Mouse (Mus musculus) heart, postnatal 25 days (tissue): ENCODE results near the gene Myod1. TPM values are rescaled to one million over a fixed set of nuclear protein-coding genes. Genes with fewer than 3 reads are reported as not detected.

ENCODE experiments used
- DNase-seq: peaks from one replicate; pipeline ENCODE4 v3.0.0; 2022; ENCODE audit warnings: low spot score
- intact Hi-C: fragments of 180-260 bp; cut with DNase I; formaldehyde crosslinking; loops from one replicate; pipeline ENCODE4 v1.15.1; 2025
- total RNA-seq, 2 experiments: library from RNA; stranded (reverse); gene quantifications; 2 replicates each; pipeline ENCODE4 v1.2.3; 2021

Myod1 gene
- total RNA-seq = not detected

DNA sequence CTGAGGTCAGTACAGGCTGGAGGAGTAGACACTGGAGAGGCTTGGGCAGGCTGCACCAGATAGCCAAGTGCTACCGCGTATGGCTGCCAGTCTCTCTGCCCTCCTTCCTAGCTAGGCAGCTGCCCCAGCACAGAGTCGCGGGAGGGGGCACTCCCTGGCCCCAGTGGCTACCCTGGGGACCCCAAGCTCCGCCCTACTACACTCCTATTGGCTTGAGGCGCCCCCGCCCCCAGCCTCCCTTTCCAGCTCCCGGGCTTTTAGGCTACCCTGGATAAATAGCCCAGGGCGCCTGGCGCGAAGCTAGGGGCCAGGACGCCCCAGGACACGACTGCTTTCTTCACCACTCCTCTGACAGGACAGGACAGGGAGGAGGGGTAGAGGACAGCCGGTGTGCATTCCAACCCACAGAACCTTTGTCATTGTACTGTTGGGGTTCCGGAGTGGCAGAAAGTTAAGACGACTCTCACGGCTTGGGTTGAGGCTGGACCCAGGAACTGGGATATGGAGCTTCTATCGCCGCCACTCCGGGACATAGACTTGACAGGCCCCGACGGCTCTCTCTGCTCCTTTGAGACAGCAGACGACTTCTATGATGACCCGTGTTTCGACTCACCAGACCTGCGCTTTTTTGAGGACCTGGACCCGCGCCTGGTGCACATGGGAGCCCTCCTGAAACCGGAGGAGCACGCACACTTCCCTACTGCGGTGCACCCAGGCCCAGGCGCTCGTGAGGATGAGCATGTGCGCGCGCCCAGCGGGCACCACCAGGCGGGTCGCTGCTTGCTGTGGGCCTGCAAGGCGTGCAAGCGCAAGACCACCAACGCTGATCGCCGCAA is at the start of gene Myod1:
Gene Myod1, plus strand, starts transcription at position 303 of the 836 bp plus-strand sequence.
- intact Hi-C loops = no loop called here
- DNase-seq = no peak

DNA sequence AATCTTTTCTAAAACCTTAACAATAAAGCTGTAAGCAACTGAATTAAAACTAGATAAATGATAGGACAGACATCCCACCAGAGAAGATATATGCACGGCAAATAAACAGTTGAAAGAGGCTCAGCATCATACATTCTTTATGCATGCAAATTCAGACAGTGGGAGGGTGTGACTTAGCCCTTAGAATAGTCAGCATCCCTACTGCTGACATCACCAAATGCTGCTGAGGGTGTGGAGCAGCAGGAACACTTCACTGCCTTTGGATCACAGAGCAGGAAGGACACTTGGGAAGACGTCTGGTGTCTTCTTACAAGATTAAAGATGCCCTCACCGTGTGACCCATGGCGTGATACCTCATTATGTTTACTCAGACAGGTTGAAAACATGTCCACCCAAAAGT is 48.4 kb upstream of the Myod1 start:
- no peak for DNase-seq
- intact Hi-C loops = no loop called here

DNA sequence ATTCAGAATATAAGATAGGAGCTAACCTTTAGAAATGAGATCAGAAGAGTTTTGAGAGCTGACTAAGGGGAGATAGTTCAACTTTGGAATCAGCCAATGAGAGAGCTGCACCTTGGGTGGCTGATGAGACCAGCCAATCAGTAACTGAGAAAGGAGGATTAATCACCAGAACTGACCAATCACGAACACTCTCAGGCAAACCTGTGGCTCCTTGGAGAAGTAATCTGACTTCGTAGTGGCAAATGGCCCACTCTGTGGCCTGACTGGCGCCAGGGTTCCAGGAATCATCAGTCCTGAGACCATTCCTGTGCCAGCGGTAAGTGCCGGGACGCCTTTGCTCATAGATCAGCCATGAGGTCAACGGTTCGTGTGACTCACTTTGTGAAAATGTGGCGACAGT is 38.9 kb upstream of the Myod1 start:
- intact Hi-C loops = no loop called here
- no peak for DNase-seq

DNA sequence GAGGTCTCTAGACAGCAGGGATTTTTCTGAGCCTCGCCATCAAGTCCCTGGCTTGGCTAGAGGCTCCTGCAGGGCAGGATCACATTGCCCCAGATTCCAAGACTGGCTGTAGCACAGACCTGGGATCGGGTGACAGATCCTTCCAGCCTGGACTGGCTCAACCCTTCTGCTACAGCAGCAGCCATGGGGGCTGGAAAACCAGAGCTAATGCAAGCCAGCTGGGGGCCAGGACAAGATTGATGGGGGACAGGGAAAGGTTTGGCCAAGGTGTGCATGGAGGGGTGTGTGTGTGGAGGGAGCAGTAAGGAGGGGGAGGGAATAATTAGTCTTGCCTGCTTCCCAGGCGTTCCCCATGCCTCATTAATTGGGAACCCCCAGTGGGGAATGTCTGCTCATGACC is 36.5 kb upstream of the Myod1 start:
- intact Hi-C loops = no loop called here
- no peak for DNase-seq

DNA sequence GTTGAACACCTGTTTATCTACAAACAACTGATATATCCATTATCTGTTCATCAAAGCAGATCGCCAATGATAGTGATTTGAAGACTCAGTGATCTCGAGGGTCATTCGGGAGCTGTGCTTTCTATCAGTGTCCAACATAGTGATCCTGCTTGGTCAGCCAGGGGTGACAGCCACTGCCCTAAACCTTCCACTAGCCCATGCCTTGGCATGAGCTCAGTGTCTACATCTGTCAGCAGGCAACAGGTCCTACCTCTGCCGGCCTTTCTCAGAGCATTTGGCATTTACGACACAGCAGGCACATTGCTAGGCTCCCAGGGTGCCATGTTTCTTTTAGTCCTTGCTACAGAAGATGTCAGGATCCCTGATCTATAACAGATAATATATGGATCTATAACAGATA is 36.0 kb upstream of the Myod1 start:
- DNase-seq = no peak
- intact Hi-C loops = no loop called here

DNA sequence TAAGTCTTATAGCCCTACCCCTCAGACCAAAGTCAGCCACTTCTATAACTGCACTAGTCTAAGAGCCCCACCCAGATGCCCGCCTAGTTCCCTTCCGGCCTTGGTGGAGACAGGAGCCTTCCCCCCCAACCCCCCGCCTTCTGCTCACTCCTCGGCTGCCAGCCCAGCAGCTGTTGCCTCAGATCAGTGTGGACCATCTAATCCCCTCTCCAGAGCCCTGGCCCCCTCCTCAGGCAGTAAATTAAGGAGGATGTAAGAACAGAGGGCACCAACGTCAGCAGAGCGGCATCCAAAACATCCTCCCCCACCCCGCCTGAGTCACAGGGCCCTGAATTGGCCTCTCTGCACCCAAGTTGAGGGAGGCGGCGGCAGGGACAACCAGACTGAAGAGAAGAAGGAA is 34.8 kb upstream of the Myod1 start:
- intact Hi-C loops = no loop called here

DNA sequence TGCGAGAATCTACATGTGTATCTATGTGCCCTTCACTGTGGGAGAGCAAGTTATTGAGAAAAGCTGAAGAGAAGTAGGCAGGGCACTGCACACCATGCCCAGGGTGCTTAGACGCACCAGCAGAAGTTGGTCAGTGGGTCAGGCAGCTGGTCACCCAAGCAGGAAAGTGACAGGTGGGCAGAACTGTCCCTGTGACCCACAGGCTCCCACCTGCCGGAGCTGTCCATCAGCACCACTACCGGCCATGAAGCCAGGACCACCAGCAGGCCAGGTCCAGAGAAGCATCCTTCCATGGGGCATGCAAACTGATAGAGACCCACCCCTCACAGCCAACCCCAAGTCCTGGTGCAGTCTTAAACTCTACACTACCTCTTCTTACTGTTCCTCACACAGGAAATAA is 28.6 kb upstream of the Myod1 start:
- intact Hi-C loops = no loop called here
- DNase-seq = no peak

More for the DNA sequence above, 34.8 kb upstream of the Myod1 start:
- no peak for DNase-seq

DNA sequence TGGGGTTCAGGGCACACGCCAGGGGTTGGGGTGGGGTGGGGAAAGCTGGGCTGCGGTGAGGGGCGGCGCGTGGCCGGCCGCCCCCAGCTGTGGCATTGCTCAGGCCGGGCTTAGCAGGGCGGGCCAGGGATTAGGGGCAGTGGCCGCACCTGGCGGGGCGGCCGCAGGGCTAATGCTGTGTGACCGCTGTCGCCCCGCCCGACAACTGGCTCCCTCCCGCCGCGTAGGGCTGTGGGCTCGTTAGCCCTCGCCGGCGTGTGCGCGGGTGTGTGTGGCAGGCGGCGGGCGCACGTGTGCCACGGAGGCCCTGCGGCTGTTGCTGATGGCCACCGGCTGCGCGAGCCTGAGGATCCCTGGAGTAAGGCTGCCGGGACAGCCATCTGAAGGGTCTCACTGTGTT is 27.5 kb upstream of the Myod1 start:
- no peak for DNase-seq
- intact Hi-C loops = no loop called here

DNA sequence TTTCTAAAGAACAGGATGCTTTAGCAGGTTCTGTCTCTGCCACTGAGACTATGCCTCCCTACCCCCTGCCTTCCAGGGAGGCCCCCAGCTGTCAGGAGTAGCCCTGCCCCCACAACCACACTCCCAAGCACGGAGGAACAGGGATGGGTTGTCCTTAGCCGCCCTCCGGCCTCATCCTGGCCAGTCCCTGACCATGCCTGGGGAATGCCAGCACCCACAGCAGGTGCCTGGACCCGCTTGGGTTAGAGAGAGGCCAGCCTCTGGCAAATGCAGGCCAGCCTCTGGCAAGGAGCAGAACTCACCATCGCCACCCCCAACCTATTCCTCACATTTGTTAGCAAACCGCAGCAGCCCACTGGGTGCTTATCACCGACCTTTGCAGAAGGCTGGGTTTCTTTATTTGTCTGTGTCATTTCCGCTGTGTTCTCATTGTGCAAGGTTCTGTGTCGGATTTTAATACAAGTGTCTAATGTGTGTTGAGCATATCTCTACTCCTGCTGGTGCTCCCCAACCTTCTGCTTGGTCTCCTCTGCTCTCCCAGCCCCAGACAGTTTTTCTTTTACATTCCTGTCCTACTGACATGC is 26.1 kb upstream of the Myod1 start:
- intact Hi-C loops = no loop called here
- DNase-seq = no peak

DNA sequence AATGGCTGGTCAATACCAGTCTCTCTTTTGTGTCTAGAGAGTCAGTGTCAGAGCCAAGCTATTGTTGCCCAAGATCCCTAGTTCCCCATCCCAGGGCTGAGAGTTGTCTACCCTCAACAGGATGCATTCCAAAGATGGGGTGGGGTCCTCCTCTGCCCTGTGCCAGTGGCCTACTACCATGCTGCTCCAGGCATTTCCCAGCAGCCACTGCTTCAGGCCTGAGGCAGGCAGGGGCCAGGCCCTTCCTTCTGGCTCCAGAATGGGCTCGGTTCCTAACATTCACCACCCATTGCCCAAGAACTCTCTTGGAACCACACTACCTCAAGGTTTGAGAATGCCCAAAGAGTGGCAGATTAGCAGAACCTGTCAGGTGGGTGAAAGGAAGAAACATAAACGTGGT is 23.5 kb upstream of the Myod1 start:
- no peak for DNase-seq
- intact Hi-C loops = no loop called here

DNA sequence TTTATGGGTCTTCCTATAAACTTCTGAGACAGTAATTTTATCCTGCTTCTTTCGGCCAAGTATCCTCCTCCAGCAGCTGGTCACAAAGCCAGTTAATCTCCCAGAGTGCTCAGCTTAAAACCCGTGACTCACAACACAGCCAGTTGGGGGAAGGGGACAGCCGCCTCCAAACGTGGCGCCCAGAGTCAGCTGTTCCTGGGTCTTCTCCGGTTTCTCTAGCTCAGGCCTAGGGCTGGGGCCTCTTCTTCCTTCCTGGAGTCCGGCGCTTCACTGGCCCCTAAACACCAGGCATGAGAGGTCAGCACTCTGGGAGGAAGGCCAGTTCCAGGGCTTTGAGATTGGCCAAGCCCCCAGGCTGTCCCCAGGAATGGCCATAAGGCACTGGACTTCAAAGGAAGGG is 23.1 kb upstream of the Myod1 start:
- intact Hi-C loops = no loop called here
- no peak for DNase-seq

DNA sequence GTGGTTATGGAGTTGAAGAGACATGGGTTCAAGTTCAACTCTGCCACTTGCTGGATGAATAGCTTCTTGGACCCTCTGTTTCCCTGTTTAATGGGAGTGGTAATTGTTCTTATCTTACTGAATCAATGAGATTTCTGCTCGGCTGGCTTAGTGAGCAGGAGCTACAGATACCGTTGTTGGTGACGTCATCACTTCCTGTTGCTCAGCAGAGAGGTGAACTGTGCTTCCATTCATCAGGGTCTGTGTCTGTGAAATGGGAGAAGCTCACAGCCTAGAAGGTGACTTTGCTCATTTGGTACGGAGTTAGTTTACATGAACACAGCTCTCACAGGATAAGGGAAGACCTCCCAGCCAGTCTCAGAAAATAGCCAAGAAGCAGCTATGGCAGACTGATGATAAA is 22.4 kb upstream of the Myod1 start:
- intact Hi-C loops = no loop called here
- no peak for DNase-seq

DNA sequence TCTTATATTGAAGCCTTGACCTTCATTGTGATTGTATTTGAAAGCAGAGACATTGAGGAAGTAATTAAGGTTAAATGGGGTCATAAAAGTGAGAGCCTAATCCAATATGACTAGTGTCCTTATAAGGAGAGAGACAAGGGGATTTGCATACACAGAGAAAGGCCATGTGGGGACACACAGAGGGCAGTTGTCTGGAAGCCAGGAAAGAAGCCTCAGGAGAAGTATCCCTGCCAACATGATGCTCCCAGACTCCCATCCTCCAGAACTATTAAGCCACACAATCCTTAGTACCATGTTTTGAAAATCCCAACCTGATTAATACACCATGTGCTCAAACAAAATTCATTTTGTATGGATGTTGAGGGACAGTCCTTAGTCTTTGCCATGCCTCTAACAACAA is 14.5 kb upstream of the Myod1 start:
- no peak for DNase-seq

DNA sequence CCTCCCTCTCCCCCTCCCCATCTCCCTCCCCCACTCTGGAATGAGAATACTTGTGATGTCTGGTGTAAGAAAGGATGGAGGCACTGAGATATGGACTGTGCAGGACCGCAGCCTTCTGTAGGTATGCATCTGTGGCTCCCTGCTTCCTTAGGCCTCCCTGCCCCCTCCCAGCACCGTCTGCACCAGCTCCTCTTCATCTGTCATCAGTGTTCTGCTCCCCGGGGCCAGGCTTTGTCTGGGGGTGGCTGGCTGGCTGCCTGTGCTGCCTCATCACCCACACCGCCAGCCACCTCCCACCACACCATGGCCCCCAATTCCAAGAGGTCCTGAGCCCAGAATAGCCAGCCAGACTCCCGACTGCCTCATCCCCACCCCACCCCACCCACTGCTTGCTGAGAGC is 12.1 kb upstream of the Myod1 start:
- no peak for DNase-seq
- intact Hi-C loops = no loop called here

More for the DNA sequence above, 14.5 kb upstream of the Myod1 start:
- intact Hi-C loops = no loop called here

DNA sequence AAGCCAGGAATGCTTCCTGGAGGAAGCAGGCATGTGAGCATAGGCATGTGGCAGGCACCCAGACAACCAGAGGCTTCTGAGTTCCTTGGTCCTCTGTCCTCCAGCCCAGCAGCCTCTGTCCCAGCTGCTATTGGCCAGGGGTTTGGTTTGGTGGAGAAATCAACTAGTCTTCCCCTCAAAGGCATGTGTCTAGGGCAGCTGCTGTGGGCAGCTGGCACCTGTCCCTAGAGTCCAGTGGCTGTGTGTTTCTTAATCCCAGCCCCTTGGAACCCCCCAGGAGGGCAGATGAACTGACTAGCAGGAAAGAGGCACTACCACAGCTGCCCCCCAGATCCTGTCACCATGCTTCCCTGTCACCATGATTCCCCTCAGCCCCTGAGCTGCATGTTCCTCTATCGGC is 10.5 kb upstream of the Myod1 start:
- intact Hi-C loops = no loop called here
- DNase-seq = no peak

DNA sequence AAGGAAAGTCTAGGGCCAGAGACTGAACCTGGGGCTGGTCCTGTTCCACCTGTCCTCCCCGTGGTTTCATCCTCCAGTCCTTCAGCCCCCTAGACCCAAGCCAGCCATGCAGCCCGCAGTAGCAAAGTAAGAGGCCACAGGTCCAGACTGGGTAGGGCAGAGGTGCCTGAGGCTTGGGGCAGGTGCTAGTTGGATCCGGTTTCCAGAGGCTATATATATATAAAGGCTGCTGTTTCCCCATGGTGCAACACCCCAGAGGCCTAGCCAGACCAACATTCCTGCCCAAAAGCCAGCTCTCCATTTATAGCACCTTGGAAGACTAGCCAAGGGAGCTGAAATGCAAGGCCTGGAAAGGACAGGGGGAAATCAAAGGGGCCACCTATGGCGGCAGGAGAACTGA is 5.2 kb upstream of the Myod1 start:
- DNase-seq = no peak
- intact Hi-C loops = no loop called here

DNA sequence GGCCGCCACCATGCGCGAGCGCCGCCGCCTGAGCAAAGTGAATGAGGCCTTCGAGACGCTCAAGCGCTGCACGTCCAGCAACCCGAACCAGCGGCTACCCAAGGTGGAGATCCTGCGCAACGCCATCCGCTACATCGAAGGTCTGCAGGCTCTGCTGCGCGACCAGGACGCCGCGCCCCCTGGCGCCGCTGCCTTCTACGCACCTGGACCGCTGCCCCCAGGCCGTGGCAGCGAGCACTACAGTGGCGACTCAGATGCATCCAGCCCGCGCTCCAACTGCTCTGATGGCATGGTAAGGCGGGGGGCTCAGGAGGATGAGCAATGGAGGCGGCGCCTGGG is 703 bp downstream of the Myod1 start:
- DNase-seq = no peak
- intact Hi-C loops = no loop called here

DNA sequence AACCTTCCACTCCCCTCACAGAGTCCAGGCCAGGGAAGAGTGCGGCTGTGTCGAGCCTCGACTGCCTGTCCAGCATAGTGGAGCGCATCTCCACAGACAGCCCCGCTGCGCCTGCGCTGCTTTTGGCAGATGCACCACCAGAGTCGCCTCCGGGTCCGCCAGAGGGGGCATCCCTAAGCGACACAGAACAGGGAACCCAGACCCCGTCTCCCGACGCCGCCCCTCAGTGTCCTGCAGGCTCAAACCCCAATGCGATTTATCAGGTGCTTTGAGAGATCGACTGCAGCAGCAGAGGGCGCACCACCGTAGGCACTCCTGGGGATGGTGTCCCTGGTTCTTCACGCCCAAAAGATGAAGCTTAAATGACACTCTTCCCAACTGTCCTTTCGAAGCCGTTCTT is 1.8 kb downstream of the Myod1 start:
- intact Hi-C loops = loop anchor here (2.0 kb wide), 1 partner anchor 97 kb away; no protein-coding TSS in a partner anchor
- DNase-seq = no peak

DNA sequence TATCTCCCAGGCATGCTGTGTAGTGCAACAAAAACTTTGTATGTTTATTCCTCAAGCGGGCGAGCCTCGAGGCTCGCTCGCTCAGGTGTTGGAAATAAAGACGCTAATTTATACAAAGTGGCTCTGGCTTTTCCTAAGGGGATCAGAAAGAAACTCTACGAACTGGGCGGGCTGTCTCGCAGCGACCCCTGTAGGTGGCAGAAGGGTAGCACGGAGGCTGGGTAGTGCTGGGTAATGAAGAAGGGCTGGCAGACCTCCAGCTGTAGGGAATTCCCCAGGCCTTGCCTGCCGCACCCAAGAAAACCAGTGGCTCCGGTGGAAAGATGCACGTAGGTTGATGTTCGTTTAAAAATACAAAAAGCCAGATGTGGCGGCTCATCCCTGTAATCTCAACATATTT is 2.7 kb downstream of the Myod1 start:
- no peak for DNase-seq
- intact Hi-C loops = loop anchor here (2.0 kb wide), 1 partner anchor 98 kb away; no protein-coding TSS in a partner anchor

DNA sequence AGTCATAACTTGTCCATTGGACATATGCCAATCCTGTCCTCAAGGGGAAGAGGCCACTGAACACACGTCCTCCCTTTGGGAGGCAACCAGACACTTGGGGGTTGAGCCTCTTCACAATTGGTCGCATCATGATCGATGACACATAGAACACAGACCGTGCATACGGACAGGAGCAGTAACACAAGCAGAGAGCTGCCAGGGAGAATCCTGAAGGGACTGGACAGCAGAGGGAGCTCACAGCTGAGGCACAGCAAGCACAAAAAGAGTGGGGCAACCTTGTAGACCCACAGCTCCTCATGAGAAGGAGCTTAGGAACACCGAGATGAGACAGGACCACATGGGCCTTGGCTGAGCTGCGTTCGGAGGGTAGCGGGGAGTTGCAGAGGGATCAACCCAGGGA is 4.4 kb downstream of the Myod1 start:
- intact Hi-C loops = no loop called here
- no peak for DNase-seq

DNA sequence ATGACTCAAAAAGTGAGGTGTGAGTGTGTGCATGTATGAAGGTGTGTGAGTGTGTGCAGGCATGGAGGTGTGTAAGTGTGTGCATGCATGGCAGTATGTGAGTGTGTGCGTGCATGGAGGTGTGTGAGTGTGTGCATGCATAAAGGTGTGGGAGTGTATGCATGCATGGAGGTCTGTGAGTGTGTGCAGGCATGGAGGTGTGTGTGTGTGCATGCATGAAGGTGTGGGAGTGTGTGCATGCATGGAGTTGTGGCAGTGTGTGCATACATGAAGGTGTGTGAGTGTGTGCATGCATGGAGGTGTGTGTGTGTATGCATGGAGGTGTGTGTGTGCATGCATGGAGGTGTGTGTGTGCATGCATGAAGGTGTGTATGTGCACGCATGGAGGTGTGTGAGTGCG is 11.2 kb downstream of the Myod1 start:
- DNase-seq = no peak
- intact Hi-C loops = no loop called here
